Mouse (Mus musculus) testis, adult 2 months (tissue): ENCODE measurements around the gene Wipf1.

Experiments
- CTCF ChIP-seq: fragments of 200-500 bp; IDR thresholded peaks from 2 replicates; pipeline ENCODE4 v1.5.1; 2012; ENCODE audit warnings: low read depth, mild to moderate bottlenecking, inconsistent platforms, low read length, moderate library complexity; ENCODE audit not compliant: control insufficient read depth, insufficient read depth, insufficient replicate concordance
- POLR2A ChIP-seq: fragments of 200-500 bp; IDR thresholded peaks from 2 replicates; pipeline ENCODE4 v1.6.1; 2012; ENCODE audit warnings: low read depth, mild to moderate bottlenecking, inconsistent platforms, low read length, moderate library complexity; ENCODE audit not compliant: control insufficient read depth

GRCm38 (mm10) chr2:73513204-73513749 is 16.3 kb downstream of the Wipf1 start:
- TF ChIP-seq POLR2A (no peak), CTCF (no peak)
